Mouse (Mus musculus) embryo, embryonic 10 days (tissue): ENCODE results near the gene Abca8b.
"Not testable (repeated sequence)": the region's sequence is repeated elsewhere in the genome, so short reads cannot be mapped to it uniquely, and the experiment has no call there.

Experiments
- DNase-seq: peaks from one replicate; pipeline ENCODE4 v3.0.0-alpha.2; 2015; ENCODE audit warnings: low spot score

Gene Abca8b

DNA sequence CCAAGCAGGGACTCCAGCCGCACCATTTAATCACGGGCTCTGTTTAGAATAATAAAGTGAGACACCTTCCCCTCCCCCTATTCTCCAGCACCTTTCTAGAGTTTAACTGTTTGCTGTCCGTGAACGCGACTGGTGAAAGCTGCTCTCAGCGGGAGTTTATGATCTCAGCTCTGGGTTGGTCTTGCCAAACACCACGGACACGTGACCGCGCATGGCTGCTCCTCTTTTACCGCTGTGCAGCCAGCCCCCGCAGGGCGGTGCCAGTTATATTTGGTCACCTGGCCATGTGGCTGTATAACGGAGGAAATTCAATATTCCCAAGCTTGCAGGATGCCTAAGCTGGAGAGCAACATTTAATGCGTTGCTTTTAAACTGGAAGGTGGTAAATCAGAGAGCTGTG lies at the start of gene Abca8b:
Gene Abca8b (minus strand): TSS at position 222 of the 400 bp plus-strand sequence.
- DNase-seq: peak; percentile 90

- DNase-seq: no peak
Observed at GRCm38 (mm10) chr11:110037795-110038194, 42.1 kb upstream of the Abca8b start.

GRCm38 (mm10) chr11:110028913-110029695 lies 33.5 kb upstream of the Abca8b start:
- DNase-seq: no peak

GRCm38 (mm10) chr11:110010836-110011546 lies 15.3 kb upstream of the Abca8b start:
- DNase-seq: no peak

DNA sequence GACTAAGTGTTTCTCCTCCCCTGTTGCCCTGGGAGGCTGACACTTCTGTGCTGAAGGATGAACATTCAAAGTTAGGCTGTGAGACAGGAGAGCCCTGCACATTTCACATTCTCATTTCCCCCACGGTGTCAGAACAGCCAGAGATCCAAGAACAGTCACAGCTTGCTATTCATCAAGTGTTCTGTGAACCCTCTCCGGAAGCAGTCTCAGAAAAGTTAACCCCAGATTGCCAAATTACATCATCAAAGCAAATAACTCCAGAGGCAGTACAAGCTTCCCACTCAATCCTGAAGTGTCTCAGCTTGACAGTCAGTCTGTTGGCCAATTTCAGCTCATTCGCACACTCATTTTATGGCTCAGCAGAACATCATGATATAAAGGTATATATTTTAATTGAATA lies 632 bp downstream of the Abca8b start:
- DNase-seq: peak; percentile 58

DNA sequence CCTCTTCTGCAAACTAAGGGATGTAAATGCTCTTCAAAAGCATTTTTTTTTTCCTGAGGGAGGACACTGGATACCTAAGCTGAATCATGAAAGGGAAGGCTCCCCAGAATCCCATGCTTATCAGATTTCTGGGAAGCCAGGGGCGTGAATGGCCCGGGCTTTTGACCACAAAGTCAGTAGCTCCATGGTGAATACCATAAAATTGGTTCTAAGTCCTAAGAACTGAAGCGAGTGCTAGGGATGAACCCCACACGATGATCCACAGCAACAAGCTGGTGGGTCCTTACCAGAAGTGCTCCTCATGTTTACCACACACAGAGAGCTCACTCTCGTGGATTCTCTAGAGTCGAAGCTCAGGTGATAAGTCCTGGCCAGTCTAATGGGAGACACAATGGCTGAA lies 1.6 kb downstream of the Abca8b start:
- no peak for DNase-seq

DNA sequence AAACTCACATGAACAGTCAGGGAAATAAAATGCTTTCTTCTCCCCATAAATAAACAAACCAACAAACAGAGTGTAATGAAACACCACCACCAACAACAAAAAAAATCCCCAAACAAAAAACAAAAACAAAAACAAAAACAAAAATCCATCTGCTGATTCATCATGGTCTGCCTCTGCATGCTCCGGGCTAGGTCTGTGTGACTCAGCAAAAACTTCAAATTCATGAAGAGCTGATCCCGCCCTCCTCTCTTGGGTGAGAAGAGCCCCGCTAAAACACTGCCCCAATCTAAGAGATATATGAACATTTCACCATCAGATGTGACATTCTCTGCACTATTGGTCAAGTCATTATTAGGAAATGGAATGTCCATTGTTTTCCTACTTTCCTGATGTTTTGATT lies 4.4 kb downstream of the Abca8b start:
- DNase-seq: no peak

DNA sequence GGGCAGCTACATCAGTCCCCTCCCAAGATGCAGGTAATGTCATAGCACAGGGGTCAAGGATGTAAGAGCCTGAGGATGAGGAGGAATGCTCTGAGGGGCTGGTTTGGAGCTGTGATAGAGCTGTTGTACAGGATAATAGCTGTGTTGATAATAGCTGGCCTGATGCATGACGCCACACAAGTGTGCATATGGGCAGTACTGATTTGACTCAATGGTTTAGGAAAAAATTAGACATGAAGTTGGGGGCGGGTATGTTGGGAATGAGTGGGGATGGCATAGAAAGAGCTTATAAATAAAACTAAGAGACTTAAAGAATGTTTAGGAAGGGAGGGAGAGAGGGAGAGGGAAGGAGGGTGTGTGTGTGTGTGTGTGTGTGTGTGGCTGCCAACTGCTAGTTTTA lies 5.4 kb downstream of the Abca8b start:
- DNase-seq: no peak

GRCm38 (mm10) chr11:109988164-109988563 lies 7.5 kb downstream of the Abca8b start:
- no peak for DNase-seq

GRCm38 (mm10) chr11:109987460-109988072 lies 8.1 kb downstream of the Abca8b start:
- not testable (repeated sequence) for DNase-seq

DNA sequence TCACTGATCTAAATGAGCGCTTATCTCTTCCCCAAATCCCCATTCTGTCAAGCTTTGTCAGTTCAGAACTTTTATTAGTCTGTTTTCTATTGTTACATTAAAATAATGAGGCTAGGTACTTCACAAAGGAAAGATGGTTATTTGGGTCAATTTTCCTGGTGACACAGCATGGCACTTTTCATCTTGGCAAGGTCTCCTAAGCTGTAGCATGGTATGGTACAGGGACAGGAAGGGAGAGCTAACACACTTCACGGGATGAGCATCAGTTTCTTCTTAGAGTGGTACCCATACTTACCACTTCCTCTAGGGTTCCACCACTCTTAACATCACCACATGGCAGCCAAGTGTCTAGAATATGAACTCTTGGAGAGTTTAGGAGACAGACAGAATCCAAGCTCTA lies 13.8 kb downstream of the Abca8b start:
- DNase-seq: no peak

DNA sequence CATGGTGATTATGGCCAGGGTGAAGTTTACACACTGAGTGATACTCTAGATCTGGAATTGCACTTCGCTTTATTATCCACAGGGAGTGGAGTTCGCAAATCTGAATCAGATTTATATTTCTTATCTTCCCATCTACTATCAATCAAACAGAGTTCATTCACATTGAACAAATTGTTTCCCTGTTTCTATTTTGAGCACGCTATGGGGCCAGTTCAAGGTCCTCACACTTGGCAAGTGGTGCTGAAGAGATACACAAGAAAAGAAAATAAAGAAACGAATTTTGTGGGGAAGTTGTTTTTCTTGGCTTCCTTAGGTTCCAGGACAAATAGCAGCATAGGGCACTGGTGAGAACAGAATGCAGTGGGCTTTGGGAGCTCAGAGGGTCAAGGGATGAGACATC lies 25.1 kb downstream of the Abca8b start:
- no peak for DNase-seq

GRCm38 (mm10) chr11:109961495-109962492 lies 33.9 kb downstream of the Abca8b start:
- peak; percentile 12 for DNase-seq

DNA sequence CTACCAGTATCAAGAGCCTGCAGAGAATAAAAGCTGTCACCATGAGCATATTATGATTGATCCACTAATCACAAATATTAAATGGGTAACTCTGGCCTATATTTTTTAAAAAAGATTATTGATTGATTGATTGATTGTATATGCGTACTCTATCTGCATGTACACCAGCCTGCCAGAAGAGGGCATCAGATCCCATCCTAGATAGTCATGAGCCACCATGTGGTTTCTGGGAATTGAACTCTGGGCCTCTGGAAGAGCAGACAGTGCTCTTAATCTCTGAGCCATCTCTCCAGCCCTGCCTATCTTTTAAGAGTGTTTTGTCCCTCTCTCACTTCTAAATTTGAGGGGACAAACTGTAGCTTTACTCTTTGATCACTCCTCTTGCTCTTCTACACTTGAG lies 40.5 kb downstream of the Abca8b start:
- no peak for DNase-seq

- DNase-seq: no peak
Observed at GRCm38 (mm10) chr11:109936915-109937314, 58.7 kb downstream of the Abca8b start.

- DNase-seq: not testable (repeated sequence)
Observed at GRCm38 (mm10) chr11:109933207-109933606, 62.4 kb downstream of the Abca8b start.

GRCm38 (mm10) chr11:109928489-109928888 lies 67.2 kb downstream of the Abca8b start:
- no peak for DNase-seq

DNA sequence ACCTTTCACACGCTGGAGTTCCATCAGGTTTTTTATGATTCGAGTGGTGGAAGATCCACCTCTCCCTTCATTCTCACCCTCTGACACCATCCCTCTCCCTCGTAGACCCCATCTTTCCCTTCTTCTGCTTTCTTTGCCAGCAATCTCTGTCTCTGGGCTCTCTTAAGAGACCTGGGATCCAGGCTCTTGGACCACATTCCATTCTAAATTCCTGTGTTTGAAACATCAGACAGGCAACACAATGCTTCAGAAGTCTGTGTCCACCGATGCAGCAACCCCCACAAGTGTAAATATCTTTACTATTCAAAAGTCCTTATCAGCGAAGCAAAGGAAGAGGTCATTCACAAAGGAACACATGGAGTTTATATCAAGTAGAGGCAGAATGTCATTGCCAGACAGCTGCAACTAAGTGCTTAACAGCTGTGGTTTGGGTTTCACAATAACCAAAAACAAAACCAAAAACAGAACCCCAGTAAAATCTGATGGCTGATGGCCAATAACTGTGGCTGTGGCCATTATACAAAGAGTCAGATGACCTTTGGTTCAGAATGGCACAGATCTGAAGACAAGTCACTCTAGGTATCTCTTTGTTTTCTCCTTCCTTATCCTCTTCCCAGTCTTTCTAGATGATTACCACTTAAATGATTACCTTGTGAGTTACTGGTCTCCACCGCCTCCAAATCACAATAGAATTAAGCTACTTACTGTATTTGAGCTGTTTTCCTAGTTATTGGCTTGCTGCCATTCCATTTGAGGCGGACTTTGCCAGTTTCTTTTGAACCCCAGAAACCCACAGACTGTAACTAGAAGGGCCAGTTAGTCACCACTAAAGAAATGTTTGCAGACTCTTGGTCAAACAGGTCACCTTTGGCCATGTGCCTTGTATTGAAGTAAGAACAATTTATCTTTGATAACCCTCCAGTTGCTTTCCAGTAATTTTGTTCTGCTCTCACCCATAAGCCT lies 68.6 kb downstream of the Abca8b start:
- DNase-seq: no peak

DNA sequence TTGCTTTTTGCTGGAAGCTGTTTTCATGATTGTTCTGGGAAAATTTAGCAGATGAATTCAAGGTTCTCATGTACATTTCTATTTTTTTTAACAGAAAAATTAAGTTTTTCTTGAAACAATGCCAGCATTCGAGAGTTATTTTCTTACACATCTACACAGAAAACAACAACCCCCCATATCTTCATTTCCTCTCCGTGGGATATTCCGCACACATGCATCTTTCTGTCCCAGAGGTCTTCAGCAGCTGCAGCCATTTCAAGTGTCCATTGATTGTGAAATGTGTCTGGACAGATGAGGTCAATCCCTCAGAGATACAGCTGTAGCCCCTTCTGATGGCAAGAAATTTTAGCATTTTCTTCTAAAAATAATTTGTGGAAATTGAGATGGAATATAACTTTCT lies 73.4 kb downstream of the Abca8b start:
- no peak for DNase-seq

DNA sequence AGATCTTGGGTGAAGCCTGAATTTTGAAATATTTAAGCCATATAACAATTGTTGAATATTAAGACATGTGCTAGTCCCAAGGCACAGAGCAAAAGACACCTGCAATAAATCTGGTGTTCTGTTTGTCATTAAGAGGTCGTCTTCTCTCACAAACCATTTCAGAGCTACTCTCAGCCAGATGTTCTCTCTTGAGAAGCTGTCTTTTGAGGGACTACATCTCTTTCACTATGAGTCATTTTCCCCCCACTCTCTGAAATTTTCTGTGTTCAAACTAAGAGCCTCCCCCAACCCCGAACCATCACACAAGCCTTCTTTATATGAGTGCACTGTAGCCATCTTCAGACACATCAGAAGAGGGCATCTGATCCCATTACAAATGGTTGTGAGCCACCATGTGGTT lies 76.2 kb downstream of the Abca8b start:
- no peak for DNase-seq

- no peak for DNase-seq
Observed at GRCm38 (mm10) chr11:109916654-109917053, 79.0 kb downstream of the Abca8b start.
